Comparison of ENCODE assay signal across 7 mouse cellular contexts in the genomic region with DNA sequence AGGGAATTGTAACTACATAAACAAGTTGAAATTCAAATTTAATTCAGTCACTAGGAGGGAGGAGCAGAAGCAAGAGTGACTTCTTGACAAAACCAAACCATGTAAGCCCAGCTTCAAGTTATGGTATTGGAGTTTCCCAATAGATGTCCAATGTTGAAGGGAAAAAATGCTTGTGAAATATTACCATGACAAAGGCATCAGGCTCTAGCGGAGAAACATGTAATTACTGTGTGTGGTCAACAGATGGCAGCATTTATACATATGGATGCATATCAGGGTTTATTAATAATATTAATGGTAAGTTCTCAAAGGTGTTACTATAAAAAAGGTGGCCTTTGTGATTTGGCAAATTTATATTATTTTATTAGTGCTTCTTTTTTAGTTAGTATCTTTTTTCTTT. TPM values are rescaled to one million over a fixed set of nuclear protein-coding genes. Genes with fewer than 3 reads are reported as not detected.
A peak's percentile ranks its signal among the peaks of the same experiment; 100 is the strongest.
DNase-seq lines count a peak whose midpoint lies in the region; ATAC-seq and TF ChIP-seq lines count a peak whose summit lies in the region.

No protein-coding gene starts in this region.

- H3K36me3 ChIP-seq in E14TG2a.4 (ENCODE audit: insufficient read depth, low read length): no peaks in the 10 kb centered on the region
- no peaks in the 10 kb centered on the region for H3K36me3 ChIP-seq in embryonic facial prominence, embryonic 14.5 days (ENCODE audit: control insufficient read depth, insufficient read depth, low read length)
- H3K36me3 ChIP-seq in intestine, embryonic 15.5 days: no peaks in the 10 kb centered on the region

- peak; percentile 69 for TF ChIP-seq CTCF in E14TG2a.4 (conservative IDR thresholded peaks at IDR 0.05; ENCODE audit: low read length)
- peak; percentile 50; the same call in 1 of the 2 replicates for TF ChIP-seq CTCF in lung, adult 2 months (IDR thresholded peaks at IDR 0.05; ENCODE audit: insufficient read depth, low read length)

- 0% methylated on average over 1 of the region's 1 CpGs for WGBS in embryonic facial prominence, embryonic 14.5 days
- 0% methylated on average over 1 of the region's 1 CpGs for WGBS in lung, adult 2 months
- 0% methylated on average over 1 of the region's 1 CpGs for WGBS in intestine, embryonic 15.5 days

- no peak overlapping the region for H3K4me2 ChIP-seq in embryonic facial prominence, embryonic 14.5 days (ENCODE audit: low read depth, low read length)
- H3K4me2 ChIP-seq in intestine, embryonic 15.5 days (replicated peaks): no peak overlapping the region

- no peaks in the 10 kb centered on the region for H3K4me1 ChIP-seq in E14TG2a.4 (replicated peaks; ENCODE audit: low read depth, low read length)
- no peaks in the 10 kb centered on the region for H3K4me1 ChIP-seq in embryonic facial prominence, embryonic 14.5 days (ENCODE audit: control insufficient read depth, insufficient read depth, low read length)
- no peaks in the 10 kb centered on the region for H3K4me1 ChIP-seq in lung, adult 2 months (ENCODE audit: control insufficient read depth, insufficient read depth, low read length)
- H3K4me1 ChIP-seq in intestine, embryonic 15.5 days (replicated peaks): no peaks in the 10 kb centered on the region

- H3K4me3 ChIP-seq in E14TG2a.4 (replicated peaks; ENCODE audit: low read length): no peak overlapping the region
- H3K4me3 ChIP-seq in embryonic facial prominence, embryonic 14.5 days (ENCODE audit: low read depth, low read length): no peak overlapping the region
- H3K4me3 ChIP-seq in lung, adult 2 months (replicated peaks; ENCODE audit: extremely low read depth, low read depth, low read length): no peak overlapping the region
- no peak overlapping the region for H3K4me3 ChIP-seq in intestine, embryonic 15.5 days (replicated peaks)

- ATAC-seq in embryonic facial prominence, embryonic 14.5 days (ENCODE audit: low read depth): no peak
- no peak for ATAC-seq in intestine, embryonic 15.5 days

- H3K27me3 ChIP-seq in E14TG2a.4 (ENCODE audit: insufficient read depth, low read length): no peaks in the 10 kb centered on the region
- no peaks in the 10 kb centered on the region for H3K27me3 ChIP-seq in embryonic facial prominence, embryonic 14.5 days (replicated peaks; ENCODE audit: control insufficient read depth, insufficient read depth, low read length)
- H3K27me3 ChIP-seq in intestine, embryonic 15.5 days (replicated peaks): no peaks in the 10 kb centered on the region

- H3K9ac ChIP-seq in embryonic facial prominence, embryonic 14.5 days (ENCODE audit: low read depth, low read length): no peak overlapping the region
- H3K9ac ChIP-seq in intestine, embryonic 15.5 days: no peak overlapping the region

- no peak for TF ChIP-seq POLR2A in lung, adult 2 months (IDR thresholded peaks at IDR 0.05; ENCODE audit: borderline replicate concordance, extremely low read depth, low read depth, low read length)

- DNase-seq in left cerebral cortex, adult 18-20 months (ENCODE audit: low spot score in 2 of 2): peak; percentile 15 to 34
- DNase-seq in left cerebral cortex, adult 8-10 months (ENCODE audit: low spot score in 2 of 2): no peak
- peak; percentile 26 for DNase-seq in R1 (ENCODE audit: low read depth, low spot score)
- peak; percentile 58 for DNase-seq in embryonic facial prominence, embryonic 14.5 days (ENCODE audit: low spot score)
- DNase-seq in lung, adult 2 months: no peak

- no peaks in the 10 kb centered on the region for H3K9me3 ChIP-seq in E14TG2a.4 (ENCODE audit: low read length)
- H3K9me3 ChIP-seq in embryonic facial prominence, embryonic 14.5 days (ENCODE audit: control insufficient read depth, low read length): no peaks in the 10 kb centered on the region
- H3K9me3 ChIP-seq in intestine, embryonic 15.5 days: no peaks in the 10 kb centered on the region

- no peak overlapping the region for H3K27ac ChIP-seq in embryonic facial prominence, embryonic 14.5 days (replicated peaks; ENCODE audit: low read depth, low read length)
- H3K27ac ChIP-seq in intestine, embryonic 15.5 days: no peak overlapping the region

RNA-seq across cellular contexts. Expression of a gene that starts 13.9 kb away (rescaled TPM):
- total RNA-seq in left cerebral cortex, adult 18-20 months (2021): not detected
- total RNA-seq in left cerebral cortex, adult 8-10 months (2022): not detected
- not detected in 2 replicates for polyA plus RNA-seq in embryonic facial prominence, embryonic 14.5 days (2014; fragmentation: Nextera tagmentation; extraction: Ambion mirVana)
- polyA plus RNA-seq in lung, adult 2 months (2012; rRNA removed): not detected in 2 replicates
- 0.13 and 0.25 TPM in 2 replicates for polyA plus RNA-seq in intestine, embryonic 15.5 days (2015; fragmentation: Nextera tagmentation; extraction: Ambion mirVana)

RNA-seq across cellular contexts. Expression of a gene that starts 20.0 kb away (rescaled TPM):
- 1 to 10 TPM; 1.0 to 1.2 TPM for total RNA-seq in left cerebral cortex, adult 18-20 months (2021)
- total RNA-seq in left cerebral cortex, adult 8-10 months (2022): 1 to 10 TPM in 1 of 4 experiments, under 1 TPM in 3; 0.34 to 1.0 (median 0.91) TPM
- polyA plus RNA-seq in embryonic facial prominence, embryonic 14.5 days (2014; fragmentation: Nextera tagmentation; extraction: Ambion mirVana): not detected in 2 replicates
- polyA plus RNA-seq in lung, adult 2 months (2012; rRNA removed): 0.52 and 0.60 TPM in 2 replicates
- 1.0 and 1.7 TPM in 2 replicates for polyA plus RNA-seq in intestine, embryonic 15.5 days (2015; fragmentation: Nextera tagmentation; extraction: Ambion mirVana)

Comparison
In these comparisons a context has a peak if more than half of its experiments do, and no peak if none do; other contexts are left out.
1. DNase-seq: peak in left cerebral cortex, adult 18-20 months (2 of 2), R1 (single experiment) and embryonic facial prominence, embryonic 14.5 days (single experiment); none in left cerebral cortex, adult 8-10 months (0 of 2) and lung, adult 2 months (single experiment).